Mouse (Mus musculus): Measurements from ENCODE around the gene Marco. TPM values are rescaled to one million over a fixed set of nuclear protein-coding genes. Genes with fewer than 3 reads are reported as not detected.

Gene Marco
- polyA plus RNA-seq, 1 experiment from 2014 or later, result 13.0 TPM

- 11% methylated on average over 5 of the region's 5 CpGs for WGBS (ENCODE audit: insufficient replicate concordance)
- ATAC-seq, result no peak
Measured at GRCm38 (mm10) chr1:120480937-120481336, 23.9 kb downstream of the Marco start.

GRCm38 (mm10) chr1:120474825-120475224, 30.0 kb downstream of the Marco start:
- peak; percentile 52; the same call in 1 of the 2 replicates for ATAC-seq
- WGBS (ENCODE audit: insufficient replicate concordance), result 13% methylated on average over 4 of the region's 4 CpGs
- no peak overlapping the region for H3K9ac ChIP-seq
- no peaks in the 10 kb centered on the region for H3K4me1 ChIP-seq
- H3K9me3 ChIP-seq (replicated peaks), result no peaks in the 10 kb centered on the region
- H3K27me3 ChIP-seq (replicated peaks), result no peaks in the 10 kb centered on the region
- H3K4me3 ChIP-seq, result no peak overlapping the region
- H3K4me2 ChIP-seq, result no peak overlapping the region
- no peak overlapping the region for H3K27ac ChIP-seq
- no peaks in the 10 kb centered on the region for H3K36me3 ChIP-seq

More at GRCm38 (mm10) chr1:120480937-120481336, 23.9 kb downstream of the Marco start:
- Histone ChIP-seq H3K27me3 (replicated peaks) (no peaks in the 10 kb centered on the region), H3K4me3 (no peak overlapping the region), H3K36me3 (no peaks in the 10 kb centered on the region), H3K4me2 (no peak overlapping the region), H3K4me1 (no peaks in the 10 kb centered on the region), H3K9me3 (replicated peaks) (no peaks in the 10 kb centered on the region), H3K9ac (no peak overlapping the region), H3K27ac (no peak overlapping the region)

- no peaks in the 10 kb centered on the region for H3K4me1 ChIP-seq
- H3K4me3 ChIP-seq, result no peak overlapping the region
- no peaks in the 10 kb centered on the region for H3K36me3 ChIP-seq
- no peak overlapping the region for H3K9ac ChIP-seq
- no peak overlapping the region for H3K4me2 ChIP-seq
- 11% methylated on average over 15 of the region's 15 CpGs for WGBS (ENCODE audit: insufficient replicate concordance)
- ATAC-seq, result no peak
- no peak overlapping the region for H3K27ac ChIP-seq
- H3K9me3 ChIP-seq (replicated peaks), result no peaks in the 10 kb centered on the region
- no peaks in the 10 kb centered on the region for H3K27me3 ChIP-seq (replicated peaks)
Measured at GRCm38 (mm10) chr1:120468891-120469290, 35.9 kb downstream of the Marco start.

GRCm38 (mm10) chr1:120467323-120467722, 37.5 kb downstream of the Marco start:
- ATAC-seq, result no peak; the same call in 1 of the 2 replicates
- Histone ChIP-seq H3K4me3 (no peak overlapping the region), H3K27me3 (replicated peaks) (no peaks in the 10 kb centered on the region), H3K4me2 (no peak overlapping the region), H3K36me3 (no peaks in the 10 kb centered on the region), H3K9ac (no peak overlapping the region), H3K27ac (no peak overlapping the region), H3K9me3 (replicated peaks) (no peaks in the 10 kb centered on the region), H3K4me1 (no peaks in the 10 kb centered on the region)
- 45% methylated on average over 2 of the region's 2 CpGs for WGBS (ENCODE audit: insufficient replicate concordance)

GRCm38 (mm10) chr1:120466751-120467150, 38.1 kb downstream of the Marco start:
- no peak overlapping the region for H3K4me2 ChIP-seq
- no peaks in the 10 kb centered on the region for H3K4me1 ChIP-seq
- H3K36me3 ChIP-seq, result no peaks in the 10 kb centered on the region
- 36% methylated on average over 7 of the region's 7 CpGs for WGBS (ENCODE audit: insufficient replicate concordance)
- no peak for ATAC-seq
- no peak overlapping the region for H3K9ac ChIP-seq
- no peak overlapping the region for H3K4me3 ChIP-seq
- H3K27me3 ChIP-seq (replicated peaks), result no peaks in the 10 kb centered on the region
- no peak overlapping the region for H3K27ac ChIP-seq
- H3K9me3 ChIP-seq (replicated peaks), result no peaks in the 10 kb centered on the region

- Histone ChIP-seq H3K9ac (no peak overlapping the region), H3K27me3 (replicated peaks) (no peaks in the 10 kb centered on the region), H3K4me3 (no peak overlapping the region), H3K9me3 (replicated peaks) (no peaks in the 10 kb centered on the region), H3K4me1 (no peaks in the 10 kb centered on the region), H3K36me3 (no peaks in the 10 kb centered on the region), H3K27ac (no peak overlapping the region), H3K4me2 (no peak overlapping the region)
- WGBS (ENCODE audit: insufficient replicate concordance), result 68% methylated on average over 6 of the region's 6 CpGs
- ATAC-seq, result no peak
Measured at GRCm38 (mm10) chr1:120459032-120459431, 45.8 kb downstream of the Marco start.

- no peak for ATAC-seq
- H3K27me3 ChIP-seq (replicated peaks), result no peaks in the 10 kb centered on the region
- WGBS (ENCODE audit: insufficient replicate concordance), result 44% methylated on average over 5 of the region's 5 CpGs
- no peak overlapping the region for H3K27ac ChIP-seq
- no peak overlapping the region for H3K4me2 ChIP-seq
- no peak overlapping the region for H3K9ac ChIP-seq
- no peaks in the 10 kb centered on the region for H3K36me3 ChIP-seq
- H3K4me1 ChIP-seq, result no peaks in the 10 kb centered on the region
- H3K4me3 ChIP-seq, result no peak overlapping the region
- H3K9me3 ChIP-seq (replicated peaks), result no peaks in the 10 kb centered on the region
Measured at GRCm38 (mm10) chr1:120458524-120458923, 46.3 kb downstream of the Marco start.

GRCm38 (mm10) chr1:120451486-120452270, 53.1 kb downstream of the Marco start:
- H3K4me1 ChIP-seq, result no peaks in the 10 kb centered on the region
- H3K9ac ChIP-seq, result no peak overlapping the region
- 62% methylated on average over 9 of the region's 9 CpGs for WGBS (ENCODE audit: insufficient replicate concordance)
- no peaks in the 10 kb centered on the region for H3K36me3 ChIP-seq
- H3K27ac ChIP-seq, result no peak overlapping the region
- H3K27me3 ChIP-seq (replicated peaks), result no peaks in the 10 kb centered on the region
- no peaks in the 10 kb centered on the region for H3K9me3 ChIP-seq (replicated peaks)
- ATAC-seq, result no peak
- no peak overlapping the region for H3K4me3 ChIP-seq
- H3K4me2 ChIP-seq, result no peak overlapping the region

- no peaks in the 10 kb centered on the region for H3K36me3 ChIP-seq
- no peak for ATAC-seq
- H3K27me3 ChIP-seq (replicated peaks), result no peaks in the 10 kb centered on the region
- no peak overlapping the region for H3K4me3 ChIP-seq
- no peak overlapping the region for H3K4me2 ChIP-seq
- no peak overlapping the region for H3K27ac ChIP-seq
- WGBS (ENCODE audit: insufficient replicate concordance), result 16% methylated on average over 2 of the region's 2 CpGs
- H3K9ac ChIP-seq, result no peak overlapping the region
- H3K9me3 ChIP-seq (replicated peaks), result no peaks in the 10 kb centered on the region
- H3K4me1 ChIP-seq, result no peaks in the 10 kb centered on the region
Measured at GRCm38 (mm10) chr1:120449662-120450061, 55.2 kb downstream of the Marco start.

GRCm38 (mm10) chr1:120443228-120443639, 61.6 kb downstream of the Marco start:
- ATAC-seq, result no peak
- no peak overlapping the region for H3K4me3 ChIP-seq
- no peaks in the 10 kb centered on the region; the same call in 1 of the 2 replicates for H3K27me3 ChIP-seq (replicated peaks)
- no peaks in the 10 kb centered on the region for H3K4me1 ChIP-seq
- no peaks in the 10 kb centered on the region for H3K36me3 ChIP-seq
- H3K9me3 ChIP-seq (replicated peaks), result no peaks in the 10 kb centered on the region
- H3K4me2 ChIP-seq, result no peak overlapping the region
- 9% methylated on average over 3 of the region's 3 CpGs for WGBS (ENCODE audit: insufficient replicate concordance)
- no peak overlapping the region for H3K9ac ChIP-seq
- H3K27ac ChIP-seq, result no peak overlapping the region

- H3K27ac ChIP-seq, result no peak overlapping the region
- no peak for ATAC-seq
- no peaks in the 10 kb centered on the region for H3K36me3 ChIP-seq
- H3K4me2 ChIP-seq, result no peak overlapping the region
- no peaks in the 10 kb centered on the region for H3K9me3 ChIP-seq (replicated peaks)
- no peaks in the 10 kb centered on the region for H3K4me1 ChIP-seq
- no peaks in the 10 kb centered on the region; the same call in 1 of the 2 replicates for H3K27me3 ChIP-seq (replicated peaks)
- no peak overlapping the region for H3K4me3 ChIP-seq
- H3K9ac ChIP-seq, result no peak overlapping the region
- WGBS (ENCODE audit: insufficient replicate concordance), result 42% methylated on average over 2 of the region's 2 CpGs
Measured at GRCm38 (mm10) chr1:120441587-120441986, 63.2 kb downstream of the Marco start.

- no peak overlapping the region for H3K4me2 ChIP-seq
- ATAC-seq, result no peak
- H3K9ac ChIP-seq, result no peak overlapping the region
- H3K4me1 ChIP-seq, result no peaks in the 10 kb centered on the region
- H3K36me3 ChIP-seq, result no peaks in the 10 kb centered on the region
- no peaks in the 10 kb centered on the region for H3K9me3 ChIP-seq (replicated peaks)
- H3K27me3 ChIP-seq (replicated peaks), result no peaks in the 10 kb centered on the region; the same call in 1 of the 2 replicates
- H3K27ac ChIP-seq, result no peak overlapping the region
- WGBS (ENCODE audit: insufficient replicate concordance), result 65% methylated on average over 5 of the region's 5 CpGs
- H3K4me3 ChIP-seq, result no peak overlapping the region
Measured at GRCm38 (mm10) chr1:120435591-120435990, 69.2 kb downstream of the Marco start.

All from liver, embryonic 12.5 days (tissue).